Mouse (Mus musculus) gastrocnemius, postnatal 4 days (tissue): ENCODE measurements around the gene Tmem138. TPM values are rescaled to one million over a fixed set of nuclear protein-coding genes. Genes with fewer than 3 reads are reported as not detected.

Experiments used
- total RNA-seq, 2 experiments: library from RNA; stranded (reverse); gene quantifications; 2 replicates each; pipeline ENCODE4 v1.2.3; 2021

The Tmem138 gene
- total RNA-seq, 2 experiments from 2014 or later: 5.2 TPM

Other genes with a start within 250 kb of the Tmem138 start
- 1 to 10 TPM; 6.2 to 6.9 TPM for gene Syt7, start 188.3 kb downstream of the Tmem138 start, total RNA-seq
- 1 to 10 TPM in 1 of 2 experiments, under 1 TPM in 1; 0.49 to 1.2 TPM for gene Lrrc10b, start 119.9 kb downstream of the Tmem138 start, total RNA-seq
- 1 to 10 TPM in 1 of 2 experiments, under 1 TPM in 1; 0.44 to 2.0 TPM for gene Ppp1r32, start 94.4 kb downstream of the Tmem138 start, total RNA-seq
- gene Cpsf7, start 52.1 kb downstream of the Tmem138 start, total RNA-seq: 10 to 100 TPM; 40.5 to 53.0 TPM
- 10 to 100 TPM; 41.1 to 41.7 TPM for gene Sdhaf2, start 51.2 kb downstream of the Tmem138 start, total RNA-seq
- 1 to 10 TPM; 4.4 to 5.2 TPM for gene Tmem216, start 21.1 kb downstream of the Tmem138 start, total RNA-seq
- gene Cyb561a3, start 190 bp downstream of the Tmem138 start, total RNA-seq: 1 to 10 TPM; 6.5 to 8.3 TPM
- 100 to 1,000 TPM; 338 to 352 TPM for gene Ddb1, start 28.0 kb upstream of the Tmem138 start, total RNA-seq
- 10 to 100 TPM; 13.3 to 14.0 TPM for gene Tkfc, start 28.3 kb upstream of the Tmem138 start, total RNA-seq
- gene Vwce, start 56.9 kb upstream of the Tmem138 start, total RNA-seq: under 1 TPM; 0.41 to 0.66 TPM
- not detected for gene Pga5, start 100.7 kb upstream of the Tmem138 start, total RNA-seq
- gene Vps37c, start 111.4 kb upstream of the Tmem138 start, total RNA-seq: 10 to 100 TPM; 24.8 to 25.0 TPM
- under 1 TPM; 0.26 to 0.29 TPM for gene Cd5, start 161.6 kb upstream of the Tmem138 start, total RNA-seq